Mouse (Mus musculus): ENCODE data around the gene Cd33.

- no peak for TF ChIP-seq CTCF (IDR thresholded peaks at IDR 0.05)
- no peak for TF ChIP-seq EP300 (IDR thresholded peaks at IDR 0.05)
These were observed 11.2 kb downstream of the Cd33 start for GRCm38 (mm10) chr7:43532936-43533505.
